Mouse (Mus musculus) cerebellum, adult 11-12 months (tissue): Measurements from ENCODE around the gene 4931414P19Rik.
"Not testable (repeated sequence)": the region's sequence is repeated elsewhere in the genome, so short reads cannot be mapped to it uniquely, and the experiment has no call there.

Experiments used
- DNase-seq: peaks from one replicate; pipeline ENCODE4 v3.0.0; 2022

Gene 4931414P19Rik

GRCm38 (mm10) chr14:54624976-54625375, 19.2 kb upstream of the 4931414P19Rik start:
- no peak for DNase-seq

- DNase-seq, result no peak
Measured at GRCm38 (mm10) chr14:54623334-54623733, 17.5 kb upstream of the 4931414P19Rik start.

DNA sequence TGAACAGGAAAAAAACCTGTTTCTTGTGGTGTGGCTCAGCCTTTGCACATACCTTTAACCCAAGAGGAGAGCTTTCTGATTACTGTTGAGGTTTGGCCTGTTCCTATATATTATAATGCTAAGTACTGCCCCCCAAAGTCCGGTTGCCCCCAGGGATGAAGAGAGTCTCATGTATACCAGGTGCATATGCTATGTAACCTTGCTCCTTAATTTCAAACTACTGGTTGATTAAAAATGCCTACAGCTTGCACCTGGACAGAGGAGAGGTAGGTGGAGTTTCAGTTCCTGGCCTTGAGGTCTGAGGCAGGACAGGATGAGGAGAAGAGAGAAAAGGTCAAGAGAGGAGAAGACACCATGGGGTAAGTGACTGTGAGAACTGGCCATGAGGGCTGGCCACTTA, 15.3 kb upstream of the 4931414P19Rik start, which contains the start of gene Psmb11:
Gene Psmb11 (plus strand): TSS at position 301 of the 400 bp plus-strand sequence.
- no peak for DNase-seq

DNA sequence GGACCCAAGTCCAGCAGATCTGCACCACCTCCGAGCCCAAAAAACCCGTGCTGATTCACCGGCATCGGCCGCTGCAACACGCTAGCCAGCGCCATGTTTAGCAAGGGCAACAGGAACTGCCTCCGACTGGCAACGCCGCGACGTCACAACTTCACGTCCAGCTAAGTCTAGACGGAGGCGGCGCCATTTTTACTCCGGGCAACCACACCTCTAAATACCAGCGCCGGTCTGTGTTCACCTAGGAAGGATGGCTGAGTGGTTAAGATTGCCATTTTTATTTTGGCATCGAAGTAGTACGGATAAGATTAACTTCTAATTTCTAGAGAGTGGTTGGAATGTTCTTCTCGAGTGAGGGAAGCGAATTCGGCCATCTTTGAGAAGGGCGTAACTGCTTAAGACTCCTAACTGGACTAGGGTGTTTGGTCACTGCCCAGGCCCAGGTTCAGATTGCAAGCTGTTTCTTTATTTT, 12.1 kb upstream of the 4931414P19Rik start, which contains the start of gene Psmb5:
Gene Psmb5 (minus strand): TSS at position 126 of the 469 bp plus-strand sequence.
- peak; percentile 90 for DNase-seq

DNA sequence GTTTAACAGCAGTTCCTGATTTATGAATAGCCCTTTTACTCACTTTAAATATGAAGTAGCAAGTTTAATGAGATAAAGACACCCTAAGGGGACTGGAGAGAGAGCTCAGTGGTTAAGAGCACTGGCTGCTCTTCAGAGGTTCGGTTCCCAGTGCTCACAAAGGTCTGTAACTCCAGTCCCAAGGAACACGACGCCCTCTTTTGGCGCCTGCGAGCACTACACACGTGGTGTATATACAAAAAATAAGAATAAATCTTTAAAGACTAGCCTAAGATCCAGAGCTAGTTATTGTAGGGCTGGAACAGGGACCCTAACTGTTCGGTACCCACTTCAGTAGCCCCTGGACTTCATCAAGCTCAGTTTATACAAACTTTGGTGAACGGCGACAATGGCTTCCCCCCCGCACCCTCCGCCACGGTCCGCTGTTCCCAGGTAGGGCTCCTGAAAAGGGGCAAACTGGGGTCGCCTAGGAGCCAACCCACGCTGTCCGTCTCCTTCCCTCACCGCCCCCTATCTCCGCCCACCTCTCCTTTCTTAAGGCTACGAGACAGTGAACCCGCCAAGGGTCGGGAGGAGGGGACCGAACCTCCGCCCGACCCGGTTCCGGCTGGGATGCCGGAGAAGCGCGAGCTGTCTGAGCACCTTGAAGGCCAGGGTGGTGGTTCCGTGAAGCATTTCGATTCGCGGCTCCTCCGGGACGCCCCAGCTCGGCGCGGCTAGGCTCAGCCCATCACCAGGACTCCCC, 11.5 kb upstream of the 4931414P19Rik start:
- DNase-seq, result no peak

GRCm38 (mm10) chr14:54616226-54616825, 10.5 kb upstream of the 4931414P19Rik start:
- DNase-seq, result no peak

DNA sequence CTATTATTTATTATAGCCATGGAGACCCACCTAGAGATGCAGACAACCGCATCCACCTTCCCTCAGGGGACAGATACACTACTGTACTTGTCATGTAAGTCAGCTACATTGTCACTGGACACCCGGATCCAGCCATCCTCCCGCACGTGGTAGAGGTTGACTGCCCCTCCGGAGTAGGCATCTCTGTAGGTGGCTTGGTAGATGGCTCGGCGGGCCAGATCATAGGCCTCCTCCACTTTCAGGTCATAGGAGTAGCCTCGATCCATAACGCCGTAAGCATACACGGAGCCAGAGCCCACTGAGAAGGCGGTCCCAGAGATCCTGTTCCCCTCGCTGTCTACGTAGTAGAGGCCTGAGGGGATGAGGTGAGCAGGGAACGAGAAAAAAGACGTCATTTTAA, 8.3 kb upstream of the 4931414P19Rik start:
- not testable (repeated sequence) for DNase-seq

- no peak for DNase-seq
Measured at GRCm38 (mm10) chr14:54610648-54611047, 4.9 kb upstream of the 4931414P19Rik start.

- DNase-seq, result no peak
Measured at GRCm38 (mm10) chr14:54609962-54610361, 4.2 kb upstream of the 4931414P19Rik start.

GRCm38 (mm10) chr14:54609245-54609644, 3.5 kb upstream of the 4931414P19Rik start:
- no peak for DNase-seq

- DNase-seq, result no peak
Measured at GRCm38 (mm10) chr14:54607226-54607625, 1.4 kb upstream of the 4931414P19Rik start.

GRCm38 (mm10) chr14:54603686-54604085, 2.1 kb downstream of the 4931414P19Rik start:
- peak; percentile 45 for DNase-seq

DNA sequence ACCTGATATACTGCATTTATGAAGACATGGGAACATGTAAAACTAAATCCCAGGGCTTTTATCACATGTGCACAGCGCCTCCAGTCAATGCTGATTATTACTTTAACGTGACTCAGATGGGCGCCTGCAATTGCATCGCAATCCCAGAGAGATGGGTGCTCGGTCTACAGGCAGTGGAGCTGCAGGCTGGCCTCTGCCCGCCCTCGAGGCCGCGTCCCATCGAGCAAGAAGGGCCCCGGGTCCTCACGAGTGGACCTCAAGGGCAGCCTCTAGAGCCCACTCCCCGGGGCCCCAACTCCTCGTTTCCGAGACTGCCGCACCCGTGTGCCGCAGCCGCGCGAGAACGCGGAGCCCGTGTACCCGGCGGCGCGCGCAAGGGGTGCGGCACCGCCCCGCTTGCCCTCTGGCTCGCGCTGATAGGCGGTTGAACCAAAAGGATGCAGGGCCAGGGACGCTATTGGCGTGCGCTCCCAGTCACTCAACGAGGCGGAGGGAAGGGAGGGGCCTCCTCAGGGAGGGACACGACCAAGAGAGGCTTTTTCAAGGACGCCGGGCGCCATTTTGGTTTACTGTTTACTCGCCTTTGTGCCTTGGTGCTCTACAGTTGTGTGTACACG, 2.6 kb downstream of the 4931414P19Rik start:
- DNase-seq, result peak; percentile 98

- peak; percentile 60 for DNase-seq
Measured at GRCm38 (mm10) chr14:54602613-54603012, 3.2 kb downstream of the 4931414P19Rik start.

DNA sequence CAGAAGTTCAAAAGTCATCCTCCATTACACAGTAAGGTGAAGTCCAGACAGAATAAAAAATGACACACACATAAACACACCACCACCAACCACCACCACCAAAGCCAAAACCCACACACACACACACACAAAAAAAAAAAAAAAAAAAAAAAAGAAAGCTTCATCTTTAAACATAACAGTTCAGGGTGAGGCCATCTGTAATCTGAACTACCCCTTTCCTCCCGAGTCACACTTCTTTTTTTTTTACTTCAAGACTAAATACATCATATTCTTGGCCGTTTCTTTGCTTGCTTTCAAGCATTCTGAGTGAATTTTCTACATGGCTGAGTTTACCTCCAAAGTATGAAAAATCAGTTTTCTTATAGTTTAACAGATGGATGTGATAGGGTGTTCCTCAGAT, 4.2 kb downstream of the 4931414P19Rik start:
- no peak for DNase-seq

- no peak for DNase-seq
Measured at GRCm38 (mm10) chr14:54597084-54597483, 8.7 kb downstream of the 4931414P19Rik start.

DNA sequence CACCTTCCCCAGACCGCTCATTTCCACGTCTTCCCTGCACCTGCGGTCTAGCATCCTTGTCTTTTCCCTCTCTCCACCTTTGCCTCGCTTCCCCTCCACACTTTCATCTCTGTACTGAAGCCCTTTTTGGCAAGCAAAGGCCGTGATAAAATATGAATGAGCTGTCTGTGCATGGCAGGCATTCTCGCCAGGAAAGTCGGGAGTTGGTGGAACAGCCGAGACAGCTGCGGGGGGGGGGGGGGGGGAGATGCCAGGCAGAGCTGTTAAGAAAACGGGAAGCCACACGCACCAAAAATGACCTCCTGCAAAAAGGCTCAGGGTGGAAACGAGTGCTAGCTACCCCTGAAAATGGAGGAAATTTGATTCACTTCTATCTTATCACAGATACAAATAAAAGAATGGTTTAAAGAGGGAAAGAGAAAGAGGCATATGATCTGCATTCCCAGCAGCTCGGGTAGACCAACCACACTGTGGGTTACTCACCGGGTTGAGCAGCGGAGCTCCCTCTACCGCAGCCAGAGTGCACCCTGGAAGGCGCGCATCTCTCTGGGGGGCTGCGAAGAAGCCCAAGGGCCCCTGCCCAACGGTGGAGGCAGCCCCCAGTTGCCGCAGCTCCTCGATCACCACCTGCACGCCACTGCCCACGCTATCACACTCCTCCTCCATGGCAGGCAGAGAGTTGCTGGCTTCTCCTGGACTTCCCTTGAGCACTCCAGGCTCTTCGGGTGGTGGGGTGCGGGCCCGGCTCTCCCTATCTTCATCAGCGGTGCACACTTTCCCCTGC, 11.0 kb downstream of the 4931414P19Rik start:
- no peak for DNase-seq

DNA sequence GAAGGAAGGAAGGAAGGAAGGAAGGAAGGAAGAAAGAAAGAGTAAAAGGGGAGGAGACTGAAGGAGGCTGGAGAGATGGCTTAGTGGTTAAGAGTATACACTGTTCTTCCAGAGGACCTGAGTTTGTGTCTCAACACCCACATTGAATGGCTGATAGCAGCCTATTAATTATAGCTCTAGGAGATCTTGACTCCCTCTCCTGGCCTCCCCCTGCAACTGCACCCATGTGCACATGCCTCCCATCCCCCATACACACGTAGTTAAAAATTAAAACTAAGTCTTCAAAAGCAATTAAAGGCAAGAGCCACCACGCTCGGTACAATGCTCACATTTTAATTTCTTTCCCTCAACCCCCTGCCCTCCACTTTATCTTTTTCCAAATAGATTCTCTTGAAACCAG, 11.7 kb downstream of the 4931414P19Rik start:
- DNase-seq, result no peak

DNA sequence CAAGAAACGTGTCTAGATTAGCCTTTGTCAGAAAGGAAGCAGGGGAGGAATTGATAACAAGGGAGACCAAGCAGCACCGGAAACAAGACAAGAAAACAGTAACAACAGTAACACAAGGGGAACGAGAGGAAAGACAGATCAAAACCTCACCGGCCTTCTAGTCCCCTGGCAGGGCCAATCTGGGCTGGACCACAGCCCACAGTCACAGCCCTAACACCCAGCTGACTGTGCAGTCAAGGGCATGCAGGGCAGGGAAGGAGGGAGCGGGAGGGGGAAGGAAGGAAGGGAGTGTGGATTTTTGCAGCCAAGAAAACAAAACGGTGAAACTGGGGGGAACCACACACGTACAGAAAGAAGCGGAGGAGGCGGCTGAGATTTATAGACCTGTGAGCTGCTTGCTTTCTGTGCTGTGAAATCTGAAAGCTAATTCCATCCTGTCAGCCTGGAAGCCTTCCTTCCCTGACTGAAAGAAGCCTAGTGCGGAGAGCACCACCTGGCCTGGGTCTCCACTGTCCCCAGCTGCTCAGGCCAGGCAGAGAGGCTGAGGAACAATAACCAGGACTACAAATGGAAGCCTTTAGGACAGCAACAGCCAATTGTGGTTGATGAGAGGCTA, 13.4 kb downstream of the 4931414P19Rik start:
- no peak for DNase-seq

DNA sequence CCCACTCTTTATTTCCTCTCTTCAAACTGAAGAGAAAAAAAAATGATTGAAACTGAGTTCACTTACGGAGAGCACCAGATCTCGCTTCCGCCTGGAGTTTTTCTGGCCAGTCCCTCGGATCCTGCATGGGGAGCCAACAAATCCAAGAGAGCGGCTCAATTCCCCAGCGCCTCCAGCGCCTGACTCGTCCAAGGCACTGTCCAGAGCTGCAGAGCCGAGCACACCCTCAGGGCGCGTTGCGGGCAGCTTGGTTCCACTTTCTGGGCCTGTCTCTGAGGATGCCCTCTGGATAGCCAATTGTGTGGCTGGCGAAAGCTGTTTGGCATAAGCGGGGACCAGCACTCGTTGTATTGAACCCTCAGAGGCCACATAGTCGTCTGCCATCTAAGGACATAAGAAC, 14.7 kb downstream of the 4931414P19Rik start:
- peak; percentile 1 for DNase-seq

GRCm38 (mm10) chr14:54583681-54584338, 22.0 kb downstream of the 4931414P19Rik start:
- no peak for DNase-seq

DNA sequence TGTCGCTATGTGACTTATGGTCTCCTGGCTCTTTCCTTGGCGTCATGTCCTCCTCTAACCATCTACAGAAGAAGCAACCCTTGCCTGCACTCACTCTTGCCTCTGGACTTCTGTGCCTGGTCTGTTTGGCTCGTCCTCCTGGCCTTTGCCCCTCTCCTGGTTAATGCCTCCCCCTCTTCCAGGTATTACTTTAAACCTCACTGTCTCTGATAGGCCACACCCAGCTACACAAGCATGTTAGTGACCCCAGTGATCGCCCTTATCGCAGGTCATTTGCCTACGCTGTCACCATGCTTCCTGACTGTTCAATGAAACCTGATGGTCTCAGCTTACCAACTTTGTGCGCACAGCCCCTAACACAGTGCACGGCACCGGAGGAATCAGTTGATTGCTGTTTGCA, 23.3 kb downstream of the 4931414P19Rik start:
- DNase-seq, result no peak
